Mouse (Mus musculus) midbrain, embryonic 10.5 days (tissue): ENCODE measurements around the gene Brd3. TPM values are rescaled to one million over a fixed set of nuclear protein-coding genes. Genes with fewer than 3 reads are reported as not detected.

Experiments
- DNase-seq: peaks from one replicate; pipeline ENCODE4 v3.0.0-alpha.2; 2017; ENCODE audit warnings: low spot score
- H3K27ac ChIP-seq: fragments of 300-500 bp; sonication (generic); replicated peaks from 2 replicates; pipeline ENCODE4 v1.5.1; 2016; ENCODE audit warnings: mild to moderate bottlenecking
- H3K27me3 ChIP-seq: fragments of 300-500 bp; sonication (generic); 2 replicates; pipeline ENCODE4 v1.6.1; 2016; ENCODE audit warnings: low read depth, mild to moderate bottlenecking; ENCODE audit not compliant: poor library complexity, severe bottlenecking
- H3K36me3 ChIP-seq: fragments of 300-500 bp; sonication (generic); 2 replicates; pipeline ENCODE4 v1.6.1; 2016; ENCODE audit warnings: mild to moderate bottlenecking, moderate library complexity
- H3K4me1 ChIP-seq: fragments of 300-500 bp; sonication (generic); 2 replicates; pipeline ENCODE4 v1.6.1; 2016
- H3K4me3 ChIP-seq: fragments of 300-500 bp; sonication (generic); 2 replicates; pipeline ENCODE4 v1.5.1; 2016; ENCODE audit warnings: mild to moderate bottlenecking, moderate library complexity
- H3K9me3 ChIP-seq: fragments of 300-500 bp; sonication (generic); replicated peaks from 2 replicates; pipeline ENCODE4 v1.6.1; 2016; ENCODE audit warnings: mild to moderate bottlenecking
- WGBS: fragments of 180-500 bp; shearing (Covaris S2); methylation state at CpG from one replicate; pipeline ENCODE4 v1.1.7; 2016; 5-methylcytosine and 5-hydroxymethylcytosine counted together
- polyA plus RNA-seq: library from polyadenylated mRNA; unstranded; fragments of >200 nt; fragmentation: Nextera tagmentation; extraction: Ambion mirVana; gene quantifications from 2 replicates; pipeline ENCODE4 v1.2.1, GENCODE M21; 2016

Brd3 gene
- polyA plus RNA-seq, 1 experiment from 2014 or later, result 156 TPM

DNA sequence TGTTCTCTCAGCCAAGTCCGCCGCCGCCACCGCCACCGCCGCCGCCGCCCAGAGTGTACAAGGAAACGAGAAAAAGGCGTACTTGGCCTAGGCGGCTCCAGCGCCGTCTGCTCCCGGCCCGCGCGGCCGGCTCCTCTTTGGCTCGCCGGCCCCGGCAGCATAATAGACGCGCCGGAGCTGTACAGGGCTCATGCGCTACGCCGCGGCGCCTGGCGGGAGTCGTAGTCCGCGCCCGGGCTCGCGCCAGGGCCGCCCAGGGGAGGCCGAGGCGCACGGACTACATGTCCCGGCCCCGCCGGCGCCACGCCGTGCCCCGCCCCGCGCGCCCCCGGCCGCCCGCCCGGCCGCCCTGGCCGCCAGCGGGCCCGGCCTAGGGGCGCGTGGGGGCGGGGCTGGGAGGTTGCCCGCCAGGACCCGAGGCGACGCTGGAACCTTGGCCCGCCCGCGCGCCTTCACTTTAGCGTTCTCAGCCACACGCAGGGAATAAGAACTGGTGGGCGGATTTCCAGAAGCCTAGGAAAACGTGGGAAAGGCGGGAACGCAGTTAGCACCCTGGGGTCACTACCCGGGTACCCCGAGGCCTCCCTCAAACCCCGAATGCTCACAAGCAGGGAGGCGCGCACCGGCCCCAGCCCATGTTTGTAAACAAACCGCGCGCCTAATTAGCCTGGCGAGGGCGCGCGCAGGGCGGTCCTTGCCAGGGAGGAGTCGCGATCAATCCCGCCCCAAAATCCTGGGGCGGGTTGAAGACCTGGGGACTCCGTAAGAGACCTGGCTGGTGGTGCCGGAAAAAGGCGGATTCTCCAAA is 31.8 kb downstream of the Brd3 start:
- no peaks in the 10 kb centered on the region for H3K9me3 ChIP-seq
- no peaks in the 10 kb centered on the region for H3K27me3 ChIP-seq
- peak overlapping the region; percentile 99 for H3K4me3 ChIP-seq
- peaks cover 27% of the 10 kb centered on the region for H3K36me3 ChIP-seq
- peak; percentile 91 for DNase-seq
- peak overlapping the region; percentile 97 for H3K27ac ChIP-seq
- peaks cover 51% of the 10 kb centered on the region for H3K4me1 ChIP-seq
- WGBS, result under 1% methylated on average over 90 of the region's 96 CpGs

- no peak for DNase-seq
- Histone ChIP-seq H3K27me3 (no peaks in the 10 kb centered on the region), H3K9me3 (no peaks in the 10 kb centered on the region), H3K36me3 (peaks cover 36% of the 10 kb centered on the region), H3K27ac (peak overlapping the region; percentile 97), H3K4me3 (peak overlapping the region; percentile 99), H3K4me1 (peaks cover 59% of the 10 kb centered on the region)
- WGBS, result under 1% methylated on average over 84 of the region's 84 CpGs
These were observed 32.6 kb downstream of the Brd3 start for GRCm38 (mm10) chr2:27474621-27475484.

- peak overlapping the region; percentile 97 for H3K27ac ChIP-seq
- H3K9me3 ChIP-seq, result no peaks in the 10 kb centered on the region
- H3K27me3 ChIP-seq, result no peaks in the 10 kb centered on the region
- peaks cover 45% of the 10 kb centered on the region for H3K36me3 ChIP-seq
- peaks cover 69% of the 10 kb centered on the region for H3K4me1 ChIP-seq
- WGBS, result 43% methylated on average over 4 of the region's 4 CpGs
- no peak for DNase-seq
- peak overlapping the region; percentile 99 for H3K4me3 ChIP-seq
These were observed 33.6 kb downstream of the Brd3 start for GRCm38 (mm10) chr2:27473911-27474310.

DNA sequence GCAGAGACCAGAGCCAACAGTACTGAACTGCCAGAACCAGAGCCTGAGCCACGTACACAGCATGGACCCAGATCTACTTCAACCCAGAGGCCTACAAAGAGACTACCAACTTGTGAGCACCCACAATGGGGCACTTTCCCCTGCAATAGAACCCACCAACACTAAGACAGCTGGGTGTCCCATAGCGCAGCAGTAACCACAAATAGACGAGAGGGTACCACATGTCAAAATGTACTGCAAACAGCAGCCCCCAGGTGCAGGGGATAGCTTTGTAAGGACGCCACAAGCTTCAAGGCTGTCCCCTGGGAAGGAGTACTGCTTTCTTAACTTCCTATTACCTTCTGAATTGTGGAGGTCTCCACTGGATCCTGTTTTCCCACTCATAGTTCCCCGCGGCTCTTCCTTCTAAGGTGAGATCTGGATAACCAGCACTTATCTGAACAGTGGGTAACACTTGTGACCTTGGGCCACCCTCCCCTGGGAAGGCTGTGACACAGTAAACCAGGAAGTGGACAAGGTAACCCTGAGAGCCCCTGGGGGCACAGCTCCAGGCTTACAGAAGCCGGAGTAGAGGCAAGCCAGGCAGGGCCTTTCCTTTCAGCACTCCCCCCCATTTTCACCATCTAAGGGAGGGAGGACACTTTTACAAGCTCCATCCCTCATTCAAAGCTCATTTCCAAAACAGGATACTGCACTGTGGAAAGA is 34.2 kb downstream of the Brd3 start:
- Histone ChIP-seq H3K27ac (peak overlapping the region; percentile 28; the same call in 1 of the 2 replicates), H3K27me3 (no peaks in the 10 kb centered on the region), H3K9me3 (no peaks in the 10 kb centered on the region), H3K4me3 (peak overlapping the region; percentile 99), H3K4me1 (peaks cover 69% of the 10 kb centered on the region), H3K36me3 (peaks cover 52% of the 10 kb centered on the region)
- WGBS, result 88% methylated on average over 7 of the region's 7 CpGs
- DNase-seq, result no peak

- peaks cover 74% of the 10 kb centered on the region for H3K4me1 ChIP-seq
These were observed 36.3 kb downstream of the Brd3 start for GRCm38 (mm10) chr2:27471170-27471584.

GRCm38 (mm10) chr2:27470535-27470934 is 36.9 kb downstream of the Brd3 start:
- Histone ChIP-seq H3K9me3 (no peaks in the 10 kb centered on the region), H3K27ac (peak overlapping the region; percentile 2; the same call in 1 of the 2 replicates), H3K36me3 (peaks cover 79% of the 10 kb centered on the region), H3K27me3 (no peaks in the 10 kb centered on the region), H3K4me3 (no peak overlapping the region), H3K4me1 (peaks cover 70% of the 10 kb centered on the region)
- DNase-seq, result no peak
- 91% methylated on average over 2 of the region's 2 CpGs for WGBS

More at GRCm38 (mm10) chr2:27471170-27471584, 36.3 kb downstream of the Brd3 start:
- Histone ChIP-seq H3K4me3 (peak overlapping the region; percentile 5; the same call in 1 of the 2 replicates), H3K9me3 (no peaks in the 10 kb centered on the region), H3K27me3 (no peaks in the 10 kb centered on the region), H3K27ac (no peak overlapping the region; the same call in 1 of the 2 replicates), H3K36me3 (peaks cover 73% of the 10 kb centered on the region)
- DNase-seq, result no peak

DNA sequence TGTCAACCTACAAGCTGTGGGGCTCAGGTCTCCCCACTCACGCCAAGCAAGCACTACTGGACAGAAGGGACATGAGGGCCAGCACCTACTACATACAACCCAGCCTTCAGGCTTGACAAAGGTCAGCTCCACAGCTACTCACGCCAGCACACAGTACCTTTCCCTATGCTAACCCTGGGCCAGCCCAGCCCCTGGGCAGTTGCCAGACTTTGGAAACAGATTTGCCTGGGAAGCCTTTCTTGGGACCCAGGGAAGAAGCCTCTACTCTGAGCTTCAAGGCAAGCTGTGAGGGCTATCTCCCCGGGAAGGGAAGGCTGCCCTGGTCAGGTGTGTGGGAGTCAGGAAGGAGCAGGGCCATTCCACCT is 37.5 kb downstream of the Brd3 start:
- H3K36me3 ChIP-seq, result peaks cover 85% of the 10 kb centered on the region
- H3K4me3 ChIP-seq, result no peak overlapping the region
- peaks cover 70% of the 10 kb centered on the region for H3K4me1 ChIP-seq
- H3K27ac ChIP-seq, result peak overlapping the region; percentile 2; the same call in 1 of the 2 replicates
- H3K27me3 ChIP-seq, result no peaks in the 10 kb centered on the region
- no peaks in the 10 kb centered on the region for H3K9me3 ChIP-seq
- 80% methylated on average over 3 of the region's 3 CpGs for WGBS
- DNase-seq, result no peak

GRCm38 (mm10) chr2:27469292-27469990 is 38.0 kb downstream of the Brd3 start:
- H3K9me3 ChIP-seq, result no peaks in the 10 kb centered on the region
- no peaks in the 10 kb centered on the region for H3K27me3 ChIP-seq
- H3K4me3 ChIP-seq, result no peak overlapping the region
- 88% methylated on average over 4 of the region's 4 CpGs for WGBS
- H3K36me3 ChIP-seq, result peaks cover 90% of the 10 kb centered on the region
- no peak overlapping the region; the same call in 1 of the 2 replicates for H3K27ac ChIP-seq
- peaks cover 68% of the 10 kb centered on the region for H3K4me1 ChIP-seq
- DNase-seq, result no peak

DNA sequence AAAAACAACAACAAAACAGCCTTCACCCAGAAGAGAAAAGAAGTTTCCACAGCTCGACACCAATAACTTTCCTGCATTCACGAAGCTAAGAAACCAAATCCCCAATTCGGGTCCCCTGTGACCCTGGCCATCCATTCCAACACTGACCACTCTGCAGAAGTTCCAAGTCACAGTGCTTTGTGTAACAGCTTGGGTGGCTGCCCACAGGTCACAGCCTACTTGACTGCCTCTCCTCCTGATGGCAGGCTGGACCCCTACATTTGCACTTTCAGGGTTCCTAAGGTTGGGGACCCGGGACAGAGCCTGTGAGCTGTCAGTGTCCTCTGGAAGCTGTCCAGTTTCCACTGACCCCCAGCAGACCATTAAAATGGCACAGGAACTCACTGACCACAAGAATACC is 44.6 kb downstream of the Brd3 start:
- WGBS, result 95% methylated on average over 4 of the region's 4 CpGs
- Histone ChIP-seq H3K27me3 (no peaks in the 10 kb centered on the region), H3K4me1 (0 out of 2 replicates have a peak, but pooled peaks cover 12% of the 10 kb centered on the region), H3K4me3 (no peak overlapping the region), H3K9me3 (no peaks in the 10 kb centered on the region), H3K36me3 (peaks cover 100% of the 10 kb centered on the region), H3K27ac (no peak overlapping the region)
- DNase-seq, result no peak

- H3K27ac ChIP-seq, result no peak overlapping the region
- H3K27me3 ChIP-seq, result no peaks in the 10 kb centered on the region
- H3K9me3 ChIP-seq, result no peaks in the 10 kb centered on the region
- DNase-seq, result no peak
- 96% methylated on average over 4 of the region's 4 CpGs for WGBS
- 0 out of 2 replicates have a peak, but pooled peaks cover 3% of the 10 kb centered on the region for H3K4me1 ChIP-seq
- H3K36me3 ChIP-seq, result peaks cover 100% of the 10 kb centered on the region
- no peak overlapping the region for H3K4me3 ChIP-seq
These were observed 45.4 kb downstream of the Brd3 start for GRCm38 (mm10) chr2:27461881-27462660.

- Histone ChIP-seq H3K4me1 (no peaks in the 10 kb centered on the region), H3K36me3 (peaks cover 100% of the 10 kb centered on the region), H3K9me3 (no peaks in the 10 kb centered on the region), H3K27me3 (no peaks in the 10 kb centered on the region), H3K4me3 (no peak overlapping the region), H3K27ac (no peak overlapping the region)
- DNase-seq, result no peak
- 78% methylated on average over 9 of the region's 9 CpGs for WGBS
These were observed 46.8 kb downstream of the Brd3 start for GRCm38 (mm10) chr2:27460651-27461050.
